Mouse (Mus musculus): Measurements from ENCODE around the gene Fam177a.
A peak's percentile ranks its signal among the peaks of the same experiment; 100 is the strongest.
"Not testable (repeated sequence)": the region's sequence is repeated elsewhere in the genome, so short reads cannot be mapped to it uniquely, and the experiment has no call there.

Fam177a gene

DNA sequence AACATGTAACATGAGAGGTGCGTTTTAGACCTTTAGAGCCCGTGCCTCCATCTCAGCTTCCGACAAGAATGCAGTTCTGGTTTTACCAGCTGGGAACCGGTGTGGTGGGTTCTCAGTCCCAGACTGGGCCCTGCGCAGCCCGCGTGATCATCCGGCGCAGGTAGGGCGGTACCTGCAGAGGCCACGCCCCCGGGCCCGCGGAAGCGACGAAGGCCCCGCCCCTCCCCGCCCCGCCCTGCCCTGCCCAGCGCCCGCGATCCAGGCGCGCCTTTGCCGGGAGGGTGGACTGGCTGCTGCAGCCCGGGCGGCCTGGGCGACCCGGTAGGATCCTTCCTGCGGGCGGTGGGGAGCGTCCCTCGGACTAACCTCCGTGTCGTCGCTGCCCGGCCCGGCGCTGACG is at the start of gene Fam177a:
Gene Fam177a, plus strand, starts transcription at position 228 of the 400 bp plus-strand sequence.
- DNase-seq (ENCODE audit: low read depth, low spot score): not testable (repeated sequence)

DNA sequence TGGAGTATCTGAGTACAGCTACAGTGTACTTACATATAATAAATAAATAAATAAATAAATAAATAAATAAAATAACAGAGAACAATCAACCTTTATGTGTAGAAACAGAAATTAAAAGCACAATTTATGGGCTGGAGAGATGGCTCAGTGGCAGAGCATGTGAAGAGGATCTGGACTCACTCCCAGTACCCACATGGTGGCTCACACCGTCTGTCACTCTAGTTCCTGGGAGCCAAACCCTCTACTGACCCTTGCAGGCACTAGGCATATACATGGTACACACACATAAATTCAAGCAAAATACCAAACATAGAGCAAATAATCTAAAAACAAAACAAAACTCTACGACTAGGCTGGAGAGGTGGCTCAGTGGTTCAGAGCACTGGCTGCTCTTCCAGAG is 49.0 kb upstream of the Fam177a start:
- no peak for DNase-seq (ENCODE audit: low read depth, low spot score)

DNA sequence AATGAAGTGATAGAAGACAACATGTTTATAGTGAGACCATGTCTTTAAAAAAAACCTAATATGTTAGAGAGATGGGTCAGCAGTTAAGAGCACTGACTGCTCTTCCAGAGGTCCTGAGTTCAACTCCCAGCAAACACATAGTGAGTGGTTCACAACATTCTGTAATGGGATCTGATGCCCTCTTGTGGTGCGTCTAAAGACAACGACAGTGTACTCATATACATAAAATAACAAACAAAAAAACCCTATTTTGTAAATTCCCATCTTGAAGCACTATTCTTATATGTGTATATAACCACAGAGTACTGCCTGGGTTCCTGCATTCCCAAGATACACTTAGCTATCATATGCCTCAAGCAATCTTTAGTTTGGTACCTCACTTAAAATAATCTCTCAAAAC is 45.6 kb upstream of the Fam177a start:
- DNase-seq (ENCODE audit: low read depth, low spot score): not testable (repeated sequence)

GRCm38 (mm10) chr12:55079726-55080600 is 44.3 kb upstream of the Fam177a start, which contains the start of the genes 2700097O09Rik and Srp54a:
TSS of gene 2700097O09Rik (minus strand) at chr12:55080110.
TSS of gene Srp54a (plus strand) at chr12:55080262.
- DNase-seq (ENCODE audit: low read depth, low spot score): peak; percentile 91

GRCm38 (mm10) chr12:55080601-55080942 is 43.7 kb upstream of the Fam177a start:
- not testable (repeated sequence) for DNase-seq (ENCODE audit: low read depth, low spot score)

GRCm38 (mm10) chr12:55092127-55092526 is 32.1 kb upstream of the Fam177a start:
- DNase-seq (ENCODE audit: low read depth, low spot score): not testable (repeated sequence)

GRCm38 (mm10) chr12:55112616-55113015 is 11.7 kb upstream of the Fam177a start:
- DNase-seq (ENCODE audit: low read depth, low spot score): not testable (repeated sequence)

DNA sequence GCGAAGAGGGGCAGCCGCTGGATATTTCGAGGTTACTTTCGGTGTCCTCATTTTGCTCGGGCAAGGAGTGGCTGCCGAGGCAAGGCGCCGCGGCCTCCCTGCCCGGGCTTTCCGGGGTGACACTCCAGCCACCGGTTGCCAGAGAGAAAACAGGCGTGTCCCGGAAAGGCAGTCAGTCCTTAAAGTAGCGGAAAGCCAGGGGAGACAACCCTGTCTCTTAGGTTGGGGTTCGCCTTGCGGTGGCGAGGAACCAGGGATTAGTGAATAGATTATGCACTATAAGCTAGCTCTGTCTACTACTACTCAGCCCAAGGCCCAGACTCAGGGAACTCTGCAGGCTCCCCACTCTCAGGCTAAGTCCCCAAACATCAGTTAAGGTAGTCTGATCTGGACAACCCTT is 462 bp downstream of the Fam177a start:
- not testable (repeated sequence) for DNase-seq (ENCODE audit: low read depth, low spot score)

DNA sequence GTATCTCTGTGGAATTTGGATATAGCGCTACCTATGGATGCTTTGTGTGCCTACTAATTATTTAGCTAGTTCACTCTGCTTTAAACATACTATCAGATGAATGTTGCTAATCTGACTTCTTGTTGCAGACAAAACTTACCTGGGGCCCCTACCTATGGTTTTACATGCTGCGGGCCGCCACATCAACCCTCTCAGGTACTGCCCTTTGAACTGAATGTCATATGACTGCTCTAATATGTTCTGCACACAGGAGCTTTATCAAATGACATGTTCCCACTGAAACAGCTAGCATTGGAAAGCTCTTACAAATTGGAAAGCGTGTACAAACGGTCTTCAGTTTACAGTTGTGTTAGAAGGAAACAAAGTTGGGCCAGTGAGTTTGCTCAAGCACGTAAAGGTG is 11.3 kb downstream of the Fam177a start:
- not testable (repeated sequence) for DNase-seq (ENCODE audit: low read depth, low spot score)

DNA sequence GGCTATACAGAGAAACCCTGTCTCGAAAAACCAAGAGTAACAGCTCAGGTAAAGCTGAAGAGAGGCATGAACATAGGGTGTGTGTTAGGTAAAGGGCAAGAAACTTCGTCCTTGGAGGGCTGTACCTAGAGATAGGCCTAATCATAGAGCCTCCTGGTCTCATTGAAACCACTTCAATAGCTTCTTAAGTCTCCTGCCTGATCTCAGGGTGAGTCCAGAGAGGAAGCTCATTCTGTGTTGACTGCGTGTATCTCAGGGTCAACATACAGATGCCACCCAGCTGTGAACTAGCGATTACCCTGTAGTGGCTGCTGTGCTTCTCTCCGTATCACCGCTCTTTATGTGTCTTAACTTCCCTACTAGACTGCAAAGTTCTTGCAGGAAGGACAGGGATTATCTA is 13.6 kb downstream of the Fam177a start:
- not testable (repeated sequence) for DNase-seq (ENCODE audit: low read depth, low spot score)

DNA sequence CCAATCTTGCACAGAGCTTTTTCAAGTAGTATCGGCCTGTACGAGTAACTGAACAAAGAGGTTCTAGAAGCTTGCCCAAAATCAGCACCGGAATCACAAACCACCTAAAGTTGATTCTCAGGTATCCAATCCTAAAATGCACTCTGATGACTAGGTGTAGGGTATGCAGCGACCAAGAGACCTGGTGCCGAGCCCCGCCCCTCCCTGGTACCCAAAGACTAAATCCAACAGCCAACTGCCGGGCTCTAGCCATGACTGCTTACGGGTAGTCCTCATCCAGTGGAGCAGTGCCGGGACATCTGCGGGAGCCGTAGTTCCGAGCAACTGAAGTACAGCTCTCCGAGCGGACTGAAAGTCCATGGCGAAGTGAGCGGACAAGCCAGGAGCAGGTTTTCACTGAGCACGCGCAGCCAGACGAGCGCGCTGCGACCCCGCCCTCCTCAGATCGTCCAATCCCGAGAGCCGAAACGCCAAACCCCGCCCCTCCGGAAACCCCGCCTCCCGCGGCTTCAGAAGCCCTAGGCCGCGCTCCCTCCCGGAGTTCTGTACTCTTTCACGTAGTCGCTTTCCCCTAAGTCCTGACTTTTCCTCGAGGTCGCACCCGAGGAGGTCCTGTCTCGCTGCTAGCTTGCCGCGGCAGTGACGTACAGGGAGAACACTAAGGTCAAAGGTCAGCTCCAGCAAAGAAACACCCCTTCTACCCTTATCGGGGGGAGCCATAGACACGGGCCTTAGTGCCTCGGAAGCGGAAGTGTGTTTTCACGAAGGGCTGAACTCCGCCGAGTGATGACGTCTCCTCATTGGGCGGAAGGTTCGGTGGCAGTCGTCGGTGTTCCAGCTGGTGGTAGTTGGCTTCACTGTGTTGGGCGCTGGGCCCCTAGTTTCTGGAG is 30.5 kb downstream of the Fam177a start, which contains the start of gene Srp54b:
Gene Srp54b, plus strand, starts transcription at position 546 of the 890 bp plus-strand sequence.
- not testable (repeated sequence) for DNase-seq (ENCODE audit: low read depth, low spot score)

DNA sequence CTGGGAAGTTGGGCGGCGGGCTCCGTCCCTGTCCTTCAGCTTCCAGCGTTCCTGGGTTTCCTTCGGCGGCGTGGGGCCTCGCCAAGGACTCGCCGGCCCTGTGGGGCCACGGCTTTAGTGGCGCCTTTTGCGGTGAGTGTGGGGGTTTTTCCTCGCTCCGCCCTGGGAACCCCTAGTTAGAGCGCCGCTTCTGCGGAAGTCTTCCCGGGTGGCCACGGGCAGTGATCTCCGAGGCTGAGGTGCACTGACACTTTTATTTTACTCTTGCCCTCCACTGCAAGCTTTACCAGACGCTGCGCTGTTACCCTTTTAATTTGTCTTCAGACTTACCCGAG is 31.1 kb downstream of the Fam177a start:
- not testable (repeated sequence) for DNase-seq (ENCODE audit: low read depth, low spot score)

- DNase-seq (ENCODE audit: low read depth, low spot score): not testable (repeated sequence)
Measured at GRCm38 (mm10) chr12:55167034-55167557, 42.8 kb downstream of the Fam177a start.

DNA sequence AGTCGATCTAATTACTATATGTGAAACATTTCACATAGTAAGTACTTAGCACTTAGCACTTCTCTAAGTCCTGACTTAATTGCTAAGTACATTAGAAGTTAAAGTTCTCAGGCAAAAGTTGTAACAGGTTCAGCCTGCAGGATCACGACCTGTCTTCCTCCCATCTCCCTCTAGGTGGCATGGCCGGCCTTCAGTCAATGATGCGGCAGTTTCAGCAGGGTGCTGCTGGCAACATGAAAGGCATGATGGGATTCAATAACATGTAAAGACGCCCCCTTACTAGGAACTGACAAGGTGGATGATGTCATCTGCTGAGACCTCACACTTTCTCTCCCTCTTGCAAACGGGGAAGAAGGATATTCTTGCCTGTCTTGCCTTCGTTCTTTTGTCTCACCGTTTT is 63.4 kb downstream of the Fam177a start:
- DNase-seq (ENCODE audit: low read depth, low spot score): not testable (repeated sequence)

DNA sequence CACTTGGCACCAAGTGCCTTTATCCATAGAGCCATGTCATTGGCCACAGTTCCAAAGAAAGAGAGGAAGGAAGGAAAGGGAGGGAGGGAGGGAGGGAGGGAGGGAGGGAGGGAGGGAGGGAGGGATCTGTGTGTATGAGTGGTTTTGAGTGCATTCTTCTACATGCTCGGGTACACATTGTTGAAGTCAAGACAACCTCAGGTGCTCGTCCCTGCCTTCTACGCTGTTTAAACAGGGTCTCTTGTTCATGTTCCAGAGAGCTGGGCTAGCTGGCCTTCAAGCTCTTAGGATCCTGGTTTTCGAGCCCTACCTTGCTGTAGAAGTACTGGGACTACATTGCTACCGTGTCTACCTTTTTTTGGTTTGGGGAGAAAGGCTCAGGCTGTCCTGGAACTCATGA is 64.9 kb downstream of the Fam177a start:
- not testable (repeated sequence) for DNase-seq (ENCODE audit: low read depth, low spot score)

All from c-Kit-negative CD71-positive TER-119-positive erythroid progenitor cells, embryonic 14.5 days (primary cell).